Mouse (Mus musculus): ENCODE data around the gene Fam81b. TPM values are rescaled to one million over a fixed set of nuclear protein-coding genes. Genes with fewer than 3 reads are reported as not detected.
"Not testable (repeated sequence)": the region's sequence is repeated elsewhere in the genome, so short reads cannot be mapped to it uniquely, and the experiment has no call there.

Gene Fam81b
- not detected in 2 replicates for polyA plus RNA-seq (2015; fragmentation: Nextera tagmentation; extraction: Ambion mirVana)

GRCm38 (mm10) chr13:76304637-76305122 lies at the start of gene Fam81b:
TSS of gene Fam81b (minus strand) at chr13:76305072.
- H3K27me3 ChIP-seq, result no peaks in the 10 kb centered on the region
- no peaks in the 10 kb centered on the region for H3K4me1 ChIP-seq
- ATAC-seq (ENCODE audit: low FRiP score, low read depth), result no peak
- no peaks in the 10 kb centered on the region for H3K9me3 ChIP-seq
- no peak within 1 kb of the TSS for H3K27ac ChIP-seq
- H3K36me3 ChIP-seq, result no peaks in the 10 kb centered on the region
- WGBS, result 33% methylated on average over 7 of the region's 7 CpGs
- no peak within 1 kb of the TSS for H3K4me3 ChIP-seq
- H3K4me2 ChIP-seq (replicated peaks), result no peak within 1 kb of the TSS
- no peak within 1 kb of the TSS for H3K9ac ChIP-seq

GRCm38 (mm10) chr13:76345941-76346340 lies 41.1 kb upstream of the Fam81b start:
- H3K27me3 ChIP-seq; H3K36me3 ChIP-seq; ATAC-seq (ENCODE audit: low FRiP score, low read depth); H3K4me1 ChIP-seq; H3K9me3 ChIP-seq; H3K4me2 ChIP-seq (replicated peaks); H3K27ac ChIP-seq; H3K4me3 ChIP-seq; H3K9ac ChIP-seq: not testable (repeated sequence)
- 72% methylated on average over 21 of the region's 21 CpGs for WGBS

- no peak for ATAC-seq (ENCODE audit: low FRiP score, low read depth)
- H3K27ac ChIP-seq, result no peak overlapping the region
- H3K9me3 ChIP-seq, result no peaks in the 10 kb centered on the region
- H3K4me3 ChIP-seq, result no peak overlapping the region
- H3K27me3 ChIP-seq, result no peaks in the 10 kb centered on the region
- no peak overlapping the region for H3K4me2 ChIP-seq (replicated peaks)
- no peak overlapping the region for H3K9ac ChIP-seq
- H3K4me1 ChIP-seq, result no peaks in the 10 kb centered on the region
- no peaks in the 10 kb centered on the region for H3K36me3 ChIP-seq
- WGBS, result 72% methylated on average over 3 of the region's 3 CpGs
Observed at GRCm38 (mm10) chr13:76318635-76319034, 13.8 kb upstream of the Fam81b start.

GRCm38 (mm10) chr13:76311580-76311979 lies 6.7 kb upstream of the Fam81b start:
- ATAC-seq (ENCODE audit: low FRiP score, low read depth), result no peak
- no peaks in the 10 kb centered on the region for H3K27me3 ChIP-seq
- no peak overlapping the region for H3K27ac ChIP-seq
- 84% methylated on average over 7 of the region's 7 CpGs for WGBS
- no peaks in the 10 kb centered on the region for H3K9me3 ChIP-seq
- H3K4me2 ChIP-seq (replicated peaks), result no peak overlapping the region
- H3K36me3 ChIP-seq, result no peaks in the 10 kb centered on the region
- H3K4me1 ChIP-seq, result no peaks in the 10 kb centered on the region
- no peak overlapping the region for H3K4me3 ChIP-seq
- H3K9ac ChIP-seq, result no peak overlapping the region

GRCm38 (mm10) chr13:76308811-76309210 lies 3.9 kb upstream of the Fam81b start:
- Histone ChIP-seq H3K4me3 (no peak overlapping the region), H3K27ac (no peak overlapping the region), H3K4me1 (no peaks in the 10 kb centered on the region), H3K4me2 (replicated peaks) (no peak overlapping the region), H3K9ac (no peak overlapping the region), H3K9me3 (no peaks in the 10 kb centered on the region), H3K36me3 (no peaks in the 10 kb centered on the region), H3K27me3 (no peaks in the 10 kb centered on the region)
- 40% methylated on average over 1 of the region's 1 CpGs for WGBS
- ATAC-seq (ENCODE audit: low FRiP score, low read depth), result no peak

GRCm38 (mm10) chr13:76305655-76306365 lies 938 bp upstream of the Fam81b start:
- ATAC-seq (ENCODE audit: low FRiP score, low read depth), result no peak
- Histone ChIP-seq H3K9me3 (no peaks in the 10 kb centered on the region), H3K4me2 (replicated peaks) (no peak overlapping the region), H3K4me3 (no peak overlapping the region), H3K27me3 (no peaks in the 10 kb centered on the region), H3K4me1 (no peaks in the 10 kb centered on the region), H3K27ac (no peak overlapping the region), H3K9ac (no peak overlapping the region), H3K36me3 (no peaks in the 10 kb centered on the region)
- 51% methylated on average over 2 of the region's 2 CpGs for WGBS

- Histone ChIP-seq H3K36me3 (no peaks in the 10 kb centered on the region), H3K4me3 (no peak overlapping the region), H3K4me2 (replicated peaks) (no peak overlapping the region), H3K9ac (no peak overlapping the region), H3K27me3 (no peaks in the 10 kb centered on the region), H3K27ac (no peak overlapping the region), H3K4me1 (no peaks in the 10 kb centered on the region), H3K9me3 (no peaks in the 10 kb centered on the region)
- ATAC-seq (ENCODE audit: low FRiP score, low read depth), result no peak
- WGBS, result 86% methylated on average over 3 of the region's 3 CpGs
Observed at GRCm38 (mm10) chr13:76305241-76305640, 369 bp upstream of the Fam81b start.

- H3K9ac ChIP-seq, result no peak overlapping the region
- 81% methylated on average over 1 of the region's 1 CpGs for WGBS
- ATAC-seq (ENCODE audit: low FRiP score, low read depth), result no peak
Observed at GRCm38 (mm10) chr13:76304201-76304600, 671 bp downstream of the Fam81b start.

GRCm38 (mm10) chr13:76303160-76303559 lies 1.7 kb downstream of the Fam81b start:
- Histone ChIP-seq H3K27me3 (no peaks in the 10 kb centered on the region), H3K36me3 (no peaks in the 10 kb centered on the region), H3K4me3 (no peak overlapping the region), H3K9ac (no peak overlapping the region), H3K9me3 (no peaks in the 10 kb centered on the region), H3K4me2 (replicated peaks) (no peak overlapping the region), H3K4me1 (no peaks in the 10 kb centered on the region), H3K27ac (no peak overlapping the region)
- WGBS, result 81% methylated on average over 1 of the region's 1 CpGs
- ATAC-seq (ENCODE audit: low FRiP score, low read depth), result no peak

More at GRCm38 (mm10) chr13:76304201-76304600, 671 bp downstream of the Fam81b start:
- Histone ChIP-seq H3K27me3 (no peaks in the 10 kb centered on the region), H3K4me2 (replicated peaks) (no peak overlapping the region), H3K9me3 (no peaks in the 10 kb centered on the region), H3K4me1 (no peaks in the 10 kb centered on the region), H3K36me3 (no peaks in the 10 kb centered on the region), H3K27ac (no peak overlapping the region), H3K4me3 (no peak overlapping the region)

GRCm38 (mm10) chr13:76302056-76302455 lies 2.8 kb downstream of the Fam81b start:
- Histone ChIP-seq H3K9me3 (peaks cover 5% of the 10 kb centered on the region; the same call in 1 of the 2 replicates), H3K4me2 (replicated peaks) (no peak overlapping the region), H3K4me3 (no peak overlapping the region), H3K27me3 (no peaks in the 10 kb centered on the region), H3K36me3 (no peaks in the 10 kb centered on the region), H3K9ac (no peak overlapping the region), H3K27ac (no peak overlapping the region), H3K4me1 (no peaks in the 10 kb centered on the region)
- ATAC-seq (ENCODE audit: low FRiP score, low read depth), result no peak
- WGBS, result 82% methylated on average over 2 of the region's 2 CpGs

- WGBS, result 76% methylated on average over 4 of the region's 4 CpGs
- H3K27me3 ChIP-seq, result no peaks in the 10 kb centered on the region
Observed at GRCm38 (mm10) chr13:76292050-76292449, 12.8 kb downstream of the Fam81b start.

GRCm38 (mm10) chr13:76284597-76284996 lies 20.3 kb downstream of the Fam81b start:
- Histone ChIP-seq H3K4me3 (no peak overlapping the region), H3K9me3 (no peaks in the 10 kb centered on the region), H3K9ac (no peak overlapping the region), H3K27me3 (no peaks in the 10 kb centered on the region), H3K4me1 (no peaks in the 10 kb centered on the region), H3K4me2 (replicated peaks) (no peak overlapping the region), H3K27ac (no peak overlapping the region), H3K36me3 (no peaks in the 10 kb centered on the region)
- no peak for ATAC-seq (ENCODE audit: low FRiP score, low read depth)
- 94% methylated on average over 3 of the region's 3 CpGs for WGBS

More at GRCm38 (mm10) chr13:76292050-76292449, 12.8 kb downstream of the Fam81b start:
- no peaks in the 10 kb centered on the region for H3K4me1 ChIP-seq
- no peak for ATAC-seq (ENCODE audit: low FRiP score, low read depth)
- no peaks in the 10 kb centered on the region for H3K36me3 ChIP-seq
- no peak overlapping the region for H3K9ac ChIP-seq
- no peak overlapping the region for H3K27ac ChIP-seq
- H3K9me3 ChIP-seq, result 0 out of 2 replicates have a peak, but pooled peaks cover under 1% of the 10 kb centered on the region
- no peak overlapping the region for H3K4me3 ChIP-seq
- H3K4me2 ChIP-seq (replicated peaks), result no peak overlapping the region
